Mouse (Mus musculus) limb, embryonic 14.5 days (tissue): ENCODE data around the gene Siglecg. TPM values are rescaled to one million over a fixed set of nuclear protein-coding genes. Genes with fewer than 3 reads are reported as not detected.
A peak's percentile ranks its signal among the peaks of the same experiment; 100 is the strongest.

Experiments
- ATAC-seq: fragments of 200-750 bp; cut with Nextera tagmentation; 2 replicates; pipeline ENCODE4 v1.8.0; 2017; ENCODE audit warnings: low read depth, moderate number of reproducible peaks, moderate TSS enrichment; ENCODE audit not compliant: low FRiP score
- DNase-seq: peaks from one replicate; pipeline ENCODE4 v3.0.0-alpha.2; 2015; ENCODE audit warnings: low spot score
- H3K27ac ChIP-seq: fragments of 300-500 bp; sonication (generic); replicated peaks from 2 replicates; pipeline ENCODE4 v1.5.1; 2014; ENCODE audit warnings: low read depth, mild to moderate bottlenecking, low read length, moderate library complexity, mixed read lengths
- H3K27me3 ChIP-seq: fragments of 300-500 bp; sonication (generic); 2 replicates; pipeline ENCODE4 v1.6.1; 2014; ENCODE audit warnings: low read length, mixed read lengths; ENCODE audit not compliant: control insufficient read depth, insufficient read depth
- H3K36me3 ChIP-seq: fragments of 300-500 bp; sonication (generic); 2 replicates; pipeline ENCODE4 v1.6.1; 2014; ENCODE audit warnings: mild to moderate bottlenecking, low read length, moderate library complexity, mixed read lengths; ENCODE audit not compliant: control insufficient read depth, insufficient read depth
- H3K4me1 ChIP-seq: fragments of 300-500 bp; sonication (generic); 2 replicates; pipeline ENCODE4 v1.6.1; 2014; ENCODE audit warnings: antibody characterized with exemption, low read length, mixed read lengths; ENCODE audit not compliant: control insufficient read depth, insufficient read depth
- H3K4me2 ChIP-seq: fragments of 300-500 bp; sonication (generic); replicated peaks from 2 replicates; pipeline ENCODE4 v1.6.1; 2014; ENCODE audit warnings: low read depth, mild to moderate bottlenecking, low read length, moderate library complexity; ENCODE audit not compliant: severe bottlenecking
- H3K4me3 ChIP-seq: fragments of 300-500 bp; sonication (generic); replicated peaks from 2 replicates; pipeline ENCODE4 v1.5.1; 2014; ENCODE audit warnings: low read length
- H3K9ac ChIP-seq: fragments of 300-500 bp; sonication (generic); 2 replicates; pipeline ENCODE4 v1.6.1; 2014; ENCODE audit warnings: mild to moderate bottlenecking, low read depth, low read length, moderate library complexity; ENCODE audit not compliant: severe bottlenecking
- H3K9me3 ChIP-seq: fragments of 300-500 bp; sonication (generic); 2 replicates; pipeline ENCODE4 v1.6.1; 2016; ENCODE audit warnings: low read length; ENCODE audit not compliant: control insufficient read depth
- POLR2A ChIP-seq: fragments of 200-500 bp; IDR thresholded peaks from 2 replicates; pipeline ENCODE4 v1.8.0; 2012; ENCODE audit warnings: inconsistent platforms, mild to moderate bottlenecking, moderate library complexity, borderline replicate concordance; ENCODE audit not compliant: insufficient read depth, insufficient read length; ENCODE audit errors: extremely low read depth
- WGBS: fragments of 180-500 bp; shearing (Covaris S2); extraction: QIAGEN DNeasy Blood & Tissue Kit; methylation state at CpG from one replicate; pipeline ENCODE4 v1.1.7; 2014; 5-methylcytosine and 5-hydroxymethylcytosine counted together
- polyA plus RNA-seq, 2 experiments: library from polyadenylated mRNA; depleted of rRNA in 1 of 2; stranded (reverse) in 1 of 2; unstranded in 1 of 2; fragments of >200 nt; fragmentation: Nextera tagmentation in 1 of 2; extraction: Ambion mirVana in 1 of 2; gene quantifications; 2 replicates each; pipeline versions ENCODE4 v1.2.1 to v1.2.3; 2012 to 2014

Gene Siglecg
- polyA plus RNA-seq, 2 experiments, result 0.29 to 0.33 TPM

GRCm38 (mm10) chr7:43417298-43417697 is 9.3 kb downstream of the Siglecg start:
- TF ChIP-seq POLR2A, result no peak
- Histone ChIP-seq H3K27me3 (no peaks in the 10 kb centered on the region), H3K4me1 (no peaks in the 10 kb centered on the region), H3K4me3 (no peak overlapping the region), H3K4me2 (no peak overlapping the region), H3K27ac (no peak overlapping the region), H3K9me3 (no peaks in the 10 kb centered on the region), H3K9ac (no peak overlapping the region), H3K36me3 (no peaks in the 10 kb centered on the region)
- WGBS, result 92% methylated on average over 10 of the region's 10 CpGs
- ATAC-seq, result no peak
- DNase-seq, result no peak

DNA sequence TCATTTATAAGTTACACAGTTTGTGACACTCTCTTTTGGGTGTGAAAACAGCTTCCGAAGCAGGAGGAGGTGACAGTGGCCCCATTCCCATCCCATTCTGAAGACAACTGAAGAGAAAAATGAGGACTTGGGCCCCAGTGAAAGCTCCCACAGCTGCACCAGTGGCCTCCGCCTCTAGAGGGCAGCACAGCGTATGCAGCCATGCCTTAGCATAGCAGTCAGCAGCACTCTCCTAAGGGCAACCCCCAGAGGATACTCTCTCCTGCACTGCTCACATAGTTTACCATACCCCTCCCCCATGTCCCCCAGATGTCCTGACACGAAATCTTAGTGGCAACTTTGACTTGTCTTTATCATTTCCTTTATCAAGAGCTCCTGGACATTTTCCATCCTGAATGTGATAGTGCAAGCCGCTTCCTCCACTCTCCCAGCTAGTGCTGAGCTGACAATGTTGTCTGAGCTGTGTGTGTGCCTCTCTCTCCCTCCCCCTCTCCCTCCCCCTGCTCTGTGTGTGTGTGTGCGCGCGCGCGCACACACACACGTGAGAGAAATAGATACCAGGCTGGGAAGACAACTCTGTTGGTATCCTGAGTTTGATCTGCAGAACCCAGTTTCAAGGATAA is 15.1 kb downstream of the Siglecg start:
- Histone ChIP-seq H3K9ac (peak overlapping the region; percentile 28; the same call in 1 of the 2 replicates), H3K4me3 (no peak overlapping the region), H3K9me3 (no peaks in the 10 kb centered on the region), H3K27me3 (no peaks in the 10 kb centered on the region), H3K36me3 (no peaks in the 10 kb centered on the region), H3K4me2 (peak overlapping the region; percentile 21; the same call in 1 of the 2 replicates), H3K27ac (no peak overlapping the region), H3K4me1 (no peaks in the 10 kb centered on the region)
- ATAC-seq, result peak; percentile 79
- WGBS, result 18% methylated on average over 11 of the region's 11 CpGs
- peak; percentile 86 for DNase-seq
- no peak for TF ChIP-seq POLR2A

- H3K9me3 ChIP-seq, result no peaks in the 10 kb centered on the region
- no peak for DNase-seq
- no peaks in the 10 kb centered on the region for H3K27me3 ChIP-seq
- no peak for TF ChIP-seq POLR2A
- 55% methylated on average over 3 of the region's 3 CpGs for WGBS
- ATAC-seq, result no peak
- H3K9ac ChIP-seq, result no peak overlapping the region
- no peaks in the 10 kb centered on the region for H3K36me3 ChIP-seq
- H3K4me1 ChIP-seq, result no peaks in the 10 kb centered on the region
- no peak overlapping the region for H3K4me3 ChIP-seq
- no peak overlapping the region for H3K27ac ChIP-seq
- no peak overlapping the region for H3K4me2 ChIP-seq
Observed at GRCm38 (mm10) chr7:43423991-43424625, 16.1 kb downstream of the Siglecg start.

- 88% methylated on average over 8 of the region's 8 CpGs for WGBS
- Histone ChIP-seq H3K27me3 (no peaks in the 10 kb centered on the region), H3K4me3 (no peak within 1 kb of the TSS), H3K4me1 (no peaks in the 10 kb centered on the region), H3K9me3 (no peaks in the 10 kb centered on the region), H3K9ac (no peak within 1 kb of the TSS), H3K4me2 (no peak within 1 kb of the TSS), H3K36me3 (no peaks in the 10 kb centered on the region), H3K27ac (no peak within 1 kb of the TSS)
- TF ChIP-seq POLR2A, result no peak
- DNase-seq (no peak), ATAC-seq (no peak)
Observed at GRCm38 (mm10) chr7:43427406-43427805, 19.4 kb downstream of the Siglecg start, which contains the start of gene Lim2. TSS of gene Lim2 (plus strand) at chr7:43427670.

DNA sequence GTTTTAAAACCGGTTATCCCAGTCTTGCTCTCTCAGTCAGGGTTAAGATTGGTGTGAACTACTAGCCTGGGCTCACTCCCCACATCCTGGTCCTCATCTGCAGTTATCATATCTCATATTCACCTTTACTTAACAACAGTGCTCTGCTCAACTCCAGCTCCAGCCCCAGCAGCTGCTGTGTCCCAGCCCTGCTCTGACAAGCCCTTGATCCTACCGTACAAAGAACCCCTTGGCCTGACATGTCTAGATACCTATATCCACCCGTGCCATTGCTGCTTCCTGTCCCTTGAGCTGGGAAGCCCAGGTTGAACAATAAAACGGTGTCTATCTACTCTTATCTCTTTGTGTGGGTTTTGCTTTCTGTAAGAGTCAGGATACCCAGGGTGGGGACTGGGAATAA is 21.5 kb downstream of the Siglecg start:
- WGBS, result 56% methylated on average over 4 of the region's 4 CpGs
- Histone ChIP-seq H3K27ac (no peak overlapping the region), H3K4me3 (no peak overlapping the region), H3K4me1 (no peaks in the 10 kb centered on the region), H3K9ac (no peak overlapping the region), H3K36me3 (no peaks in the 10 kb centered on the region), H3K27me3 (no peaks in the 10 kb centered on the region), H3K4me2 (no peak overlapping the region), H3K9me3 (no peaks in the 10 kb centered on the region)
- ATAC-seq (no peak), DNase-seq (no peak)
- no peak for TF ChIP-seq POLR2A

GRCm38 (mm10) chr7:43432891-43433290 is 24.9 kb downstream of the Siglecg start:
- H3K27me3 ChIP-seq, result no peaks in the 10 kb centered on the region
- H3K4me2 ChIP-seq, result no peak overlapping the region
- no peaks in the 10 kb centered on the region for H3K4me1 ChIP-seq
- no peaks in the 10 kb centered on the region for H3K9me3 ChIP-seq
- no peak overlapping the region for H3K9ac ChIP-seq
- no peak overlapping the region for H3K27ac ChIP-seq
- ATAC-seq (no peak), DNase-seq (no peak)
- H3K4me3 ChIP-seq, result no peak overlapping the region
- TF ChIP-seq POLR2A, result no peak
- 73% methylated on average over 4 of the region's 4 CpGs for WGBS
- no peaks in the 10 kb centered on the region for H3K36me3 ChIP-seq
